Mouse (Mus musculus): ENCODE results near the gene Krtap26-1. TPM values are rescaled to one million over a fixed set of nuclear protein-coding genes. Genes with fewer than 3 reads are reported as not detected.

The Krtap26-1 gene
- not detected for polyA plus RNA-seq (2017; shearing (Covaris generic))

DNA sequence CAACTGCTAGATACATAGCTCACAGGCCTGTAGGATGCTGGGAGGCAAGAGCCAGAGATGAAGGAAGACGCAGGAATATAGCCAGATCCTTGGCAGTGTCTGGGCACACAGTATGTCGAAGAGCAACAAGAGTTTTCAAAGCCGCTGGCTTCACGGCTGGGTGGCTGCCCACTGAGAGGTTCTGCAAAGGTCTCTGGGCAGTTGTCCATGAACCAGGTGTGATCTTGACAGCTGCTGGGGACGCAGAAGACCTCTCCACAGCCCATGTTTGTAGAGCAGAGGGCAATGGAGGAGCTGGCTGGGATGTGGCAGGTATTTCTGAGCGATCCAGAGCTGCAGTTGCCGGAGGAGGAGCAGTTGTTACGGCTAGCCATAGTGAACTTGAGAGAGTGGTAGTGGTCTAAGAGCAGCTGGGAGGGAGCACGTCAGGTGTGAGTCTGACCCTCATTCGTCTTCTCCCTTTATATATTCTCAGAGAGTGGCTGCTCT is at the start of gene Krtap26-1:
Gene Krtap26-1 (minus strand): TSS at position 439 of the 489 bp plus-strand sequence.

DNA sequence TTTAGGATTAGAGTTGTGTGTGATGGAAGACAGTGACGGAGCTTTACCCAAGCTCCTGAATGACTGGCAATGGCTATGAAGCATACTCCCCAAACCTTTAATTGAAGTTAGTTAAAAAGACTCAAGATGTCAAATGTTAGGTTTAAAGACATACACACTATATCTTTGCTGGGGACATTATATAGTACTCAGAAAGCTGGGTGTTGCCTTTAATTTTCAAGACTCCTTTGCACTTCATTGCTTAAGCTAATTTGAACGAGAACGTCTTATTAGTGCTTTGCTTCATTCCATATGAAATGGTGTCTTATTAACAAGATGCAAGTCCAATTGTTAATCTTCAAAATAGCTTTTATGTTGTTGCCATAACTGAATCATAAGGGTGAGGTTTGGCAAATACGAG is 24.0 kb upstream of the Krtap26-1 start, which contains the start of gene Krtap27-1:
Gene Krtap27-1 (minus strand): TSS at position 101 of the 400 bp plus-strand sequence.

DNA sequence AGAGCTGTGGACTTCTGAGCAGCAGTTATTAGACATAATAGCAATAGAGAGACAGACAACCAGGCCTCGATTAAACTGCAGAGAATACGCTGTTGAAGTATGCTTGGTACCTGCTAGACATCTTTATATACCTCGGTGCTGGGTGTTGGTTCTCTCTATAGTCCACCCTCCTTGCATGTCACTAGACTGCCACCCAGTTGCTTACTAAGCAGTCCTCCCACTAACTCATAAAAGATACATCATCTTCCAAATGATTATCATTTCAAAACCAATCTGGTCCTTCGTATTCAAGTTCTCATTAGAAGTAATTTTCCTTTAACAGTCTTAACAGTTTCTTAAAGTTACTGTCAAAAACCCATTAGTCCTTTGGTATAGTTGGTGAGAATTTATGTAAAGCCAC is 20.0 kb downstream of the Krtap26-1 start, which contains the start of gene 2310079G19Rik:
Gene 2310079G19Rik (minus strand): TSS at position 101 of the 400 bp plus-strand sequence.

DNA sequence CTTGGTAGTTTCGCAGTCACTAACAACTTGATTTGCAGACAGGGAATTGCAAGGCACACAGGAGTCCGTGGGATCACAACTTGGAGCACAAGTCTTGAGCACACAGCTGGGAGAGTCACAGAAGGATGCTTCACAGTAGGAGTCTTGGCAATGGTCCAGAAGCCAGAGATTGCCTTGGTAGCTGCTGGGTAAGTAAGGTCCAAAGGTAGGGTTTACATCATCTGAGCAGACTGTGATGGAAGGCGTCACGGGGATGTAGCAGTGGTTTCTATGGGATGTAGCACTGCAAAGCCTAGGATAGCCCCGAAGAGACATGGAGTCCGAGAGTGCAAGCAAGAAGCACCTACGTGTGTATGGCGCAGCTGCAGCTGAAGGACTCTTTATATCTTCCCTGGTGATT is 35.7 kb downstream of the Krtap26-1 start, which contains the start of gene Krtap24-1:
Gene Krtap24-1 (minus strand): TSS at position 358 of the 400 bp plus-strand sequence.

Other genes with a start within 250 kb of the Krtap26-1 start
- not detected for gene Cldn17, start 140.8 kb downstream of the Krtap26-1 start, polyA plus RNA-seq (2017; shearing (Covaris generic))
- not detected for gene Cldn8, start 84.6 kb downstream of the Krtap26-1 start, polyA plus RNA-seq (2017; shearing (Covaris generic))
- not detected for gene Krtap24-1, start 35.5 kb downstream of the Krtap26-1 start, polyA plus RNA-seq (2017; shearing (Covaris generic))
- gene 2310079G19Rik, start 20.1 kb downstream of the Krtap26-1 start, polyA plus RNA-seq (2017; shearing (Covaris generic)) = not detected
- gene Krtap27-1, start 23.9 kb upstream of the Krtap26-1 start, polyA plus RNA-seq (2017; shearing (Covaris generic)) = not detected
- not detected for gene 2310061N02Rik, start 60.2 kb upstream of the Krtap26-1 start, polyA plus RNA-seq (2017; shearing (Covaris generic))
- gene Krtap13-1, start 81.1 kb upstream of the Krtap26-1 start, polyA plus RNA-seq (2017; shearing (Covaris generic)) = not detected
- gene Krtap13, start 103.8 kb upstream of the Krtap26-1 start, polyA plus RNA-seq (2017; shearing (Covaris generic)) = not detected
- not detected for gene 2310034C09Rik, start 111.1 kb upstream of the Krtap26-1 start, polyA plus RNA-seq (2017; shearing (Covaris generic))
- gene 2310057N15Rik, start 126.4 kb upstream of the Krtap26-1 start, polyA plus RNA-seq (2017; shearing (Covaris generic)) = not detected
- not detected for gene Gm5965, start 130.1 kb upstream of the Krtap26-1 start, polyA plus RNA-seq (2017; shearing (Covaris generic))
- not detected for gene Gm20741, start 164.4 kb upstream of the Krtap26-1 start, polyA plus RNA-seq (2017; shearing (Covaris generic))
- gene Krtap15, start 172.4 kb upstream of the Krtap26-1 start, polyA plus RNA-seq (2017; shearing (Covaris generic)) = not detected
- gene Krtap14, start 178.3 kb upstream of the Krtap26-1 start, polyA plus RNA-seq (2017; shearing (Covaris generic)) = not detected
- not detected for gene Krtap19-1, start 221.6 kb upstream of the Krtap26-1 start, polyA plus RNA-seq (2017; shearing (Covaris generic))
- gene Krtap19-2, start 226.5 kb upstream of the Krtap26-1 start, polyA plus RNA-seq (2017; shearing (Covaris generic)) = not detected
- gene Krtap19-3, start 230.2 kb upstream of the Krtap26-1 start, polyA plus RNA-seq (2017; shearing (Covaris generic)) = not detected
- not detected for gene Krtap19-4, start 237.3 kb upstream of the Krtap26-1 start, polyA plus RNA-seq (2017; shearing (Covaris generic))
- not detected for gene Krtap19-5, start 248.7 kb upstream of the Krtap26-1 start, polyA plus RNA-seq (2017; shearing (Covaris generic))

Measured in activated CD4-positive, CD25-positive, alpha-beta regulatory T cell, adult 9 weeks (primary cell).